Mouse (Mus musculus) liver, embryonic 12.5 days (tissue): ENCODE data around the gene Pyy. TPM values are rescaled to one million over a fixed set of nuclear protein-coding genes. Genes with fewer than 3 reads are reported as not detected.
A peak's percentile ranks its signal among the peaks of the same experiment; 100 is the strongest.

Experiments
- ATAC-seq: fragments of 200-750 bp; cut with Nextera tagmentation; 2 replicates; pipeline ENCODE4 v1.8.0; 2017; ENCODE audit warnings: moderate number of reproducible peaks, mild to moderate bottlenecking, moderate library complexity
- H3K27ac ChIP-seq: fragments of 300-500 bp; sonication (generic); 2 replicates; pipeline ENCODE4 v1.5.1; 2016; ENCODE audit warnings: mild to moderate bottlenecking
- H3K27me3 ChIP-seq: fragments of 300-500 bp; sonication (generic); replicated peaks from 2 replicates; pipeline ENCODE4 v1.6.1; 2016; ENCODE audit warnings: mild to moderate bottlenecking, moderate library complexity
- H3K36me3 ChIP-seq: fragments of 300-500 bp; sonication (generic); 2 replicates; pipeline ENCODE4 v1.6.1; 2016; ENCODE audit warnings: mild to moderate bottlenecking, moderate library complexity
- H3K4me1 ChIP-seq: fragments of 300-500 bp; sonication (generic); 2 replicates; pipeline ENCODE4 v1.6.1; 2016
- H3K4me2 ChIP-seq: fragments of 300-500 bp; sonication (generic); 2 replicates; pipeline ENCODE4 v1.6.1; 2016; ENCODE audit warnings: mild to moderate bottlenecking, moderate library complexity
- H3K4me3 ChIP-seq: fragments of 300-500 bp; sonication (generic); 2 replicates; pipeline ENCODE4 v1.5.1; 2016; ENCODE audit warnings: mild to moderate bottlenecking, moderate library complexity
- H3K9ac ChIP-seq: fragments of 300-500 bp; sonication (generic); 2 replicates; pipeline ENCODE4 v1.6.1; 2016; ENCODE audit warnings: mild to moderate bottlenecking, moderate library complexity
- H3K9me3 ChIP-seq: fragments of 300-500 bp; sonication (generic); replicated peaks from 2 replicates; pipeline ENCODE4 v1.6.1; 2016; ENCODE audit warnings: mild to moderate bottlenecking, moderate library complexity
- WGBS: fragments of 180-500 bp; shearing (Covaris S2); methylation state at CpG from one replicate; pipeline ENCODE4 v1.1.7; 2016; ENCODE audit not compliant: insufficient replicate concordance; 5-methylcytosine and 5-hydroxymethylcytosine counted together
- polyA plus RNA-seq: library from polyadenylated mRNA; unstranded; fragments of >200 nt; fragmentation: Nextera tagmentation; extraction: Ambion mirVana; gene quantifications from 2 replicates; pipeline ENCODE4 v1.2.1, GENCODE M21; 2016

The Pyy gene
- polyA plus RNA-seq, 1 experiment from 2014 or later = 0.32 TPM

GRCm38 (mm10) chr11:102089088-102089808 lies 18.4 kb downstream of the Pyy start:
- H3K27me3 ChIP-seq = peaks cover 8% of the 10 kb centered on the region; the same call in 1 of the 2 replicates
- H3K4me3 ChIP-seq = peak overlapping the region; percentile 71
- H3K4me2 ChIP-seq = peak overlapping the region; percentile 96
- ATAC-seq = peak; percentile 88
- WGBS = 2% methylated on average over 20 of the region's 20 CpGs
- H3K9ac ChIP-seq = peak overlapping the region; percentile 84
- no peaks in the 10 kb centered on the region for H3K9me3 ChIP-seq
- H3K27ac ChIP-seq = peak overlapping the region; percentile 98
- peaks cover 55% of the 10 kb centered on the region for H3K4me1 ChIP-seq
- peaks cover 12% of the 10 kb centered on the region for H3K36me3 ChIP-seq

DNA sequence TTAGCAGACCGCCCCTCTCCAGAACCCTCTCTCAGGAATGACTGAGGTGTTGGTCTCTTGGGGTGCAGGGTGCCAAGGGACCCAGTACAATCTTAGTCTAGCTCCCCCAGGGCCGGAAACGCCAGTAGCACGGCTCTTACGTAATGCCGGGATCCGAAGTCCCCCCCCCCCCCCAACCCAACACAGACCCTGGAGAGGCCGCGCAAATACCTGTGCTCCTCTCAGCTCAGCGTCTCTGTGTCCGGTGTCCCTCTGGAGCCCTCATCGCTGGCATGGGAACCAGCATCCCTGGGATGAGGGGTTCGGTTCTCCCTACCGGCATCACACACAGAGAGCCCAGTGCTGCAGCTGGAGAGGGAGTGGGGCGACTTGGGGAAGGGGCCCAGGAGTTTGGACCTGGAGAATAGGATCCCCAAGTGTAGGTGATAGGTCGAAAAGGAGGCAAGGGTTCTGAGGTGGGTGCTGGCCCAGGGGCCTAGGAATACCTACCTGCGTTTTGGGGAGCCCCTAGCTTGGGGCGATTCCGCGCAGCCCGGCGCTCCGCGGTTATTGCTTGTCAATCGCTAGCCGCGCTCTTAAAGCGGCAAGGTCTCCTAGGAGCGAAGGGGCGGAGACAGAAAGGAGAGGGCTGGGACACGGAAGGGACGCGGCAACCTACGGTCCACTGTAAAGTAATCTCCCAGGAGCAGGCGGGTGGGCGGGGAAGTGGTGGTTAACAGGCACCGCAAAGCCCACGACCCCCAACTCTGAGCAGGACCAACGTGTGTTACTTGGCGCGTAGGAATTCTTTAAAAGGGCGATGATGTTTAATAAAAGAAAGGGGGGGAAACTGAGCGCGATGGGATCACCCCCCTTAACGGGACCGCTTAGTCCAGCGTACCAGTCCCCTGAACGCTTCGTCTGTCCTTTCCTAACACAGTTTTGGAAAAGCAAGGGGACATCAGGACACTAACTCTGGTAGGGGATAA lies 19.4 kb downstream of the Pyy start, which contains the start of gene Mpp2:
Mpp2 (minus strand) TSS at position 585 of the 968 bp plus-strand sequence.
- H3K4me1 ChIP-seq = peaks cover 46% of the 10 kb centered on the region
- WGBS = under 1% methylated on average over 49 of the region's 49 CpGs
- H3K4me2 ChIP-seq = peak within 1 kb of the TSS; percentile 96
- peak; percentile 84 for ATAC-seq
- peak within 1 kb of the TSS; percentile 84 for H3K9ac ChIP-seq
- H3K27ac ChIP-seq = peak within 1 kb of the TSS; percentile 98
- peaks cover 21% of the 10 kb centered on the region for H3K36me3 ChIP-seq
- no peaks in the 10 kb centered on the region for H3K9me3 ChIP-seq
- peaks cover 8% of the 10 kb centered on the region; the same call in 1 of the 2 replicates for H3K27me3 ChIP-seq
- peak within 1 kb of the TSS; percentile 71 for H3K4me3 ChIP-seq

DNA sequence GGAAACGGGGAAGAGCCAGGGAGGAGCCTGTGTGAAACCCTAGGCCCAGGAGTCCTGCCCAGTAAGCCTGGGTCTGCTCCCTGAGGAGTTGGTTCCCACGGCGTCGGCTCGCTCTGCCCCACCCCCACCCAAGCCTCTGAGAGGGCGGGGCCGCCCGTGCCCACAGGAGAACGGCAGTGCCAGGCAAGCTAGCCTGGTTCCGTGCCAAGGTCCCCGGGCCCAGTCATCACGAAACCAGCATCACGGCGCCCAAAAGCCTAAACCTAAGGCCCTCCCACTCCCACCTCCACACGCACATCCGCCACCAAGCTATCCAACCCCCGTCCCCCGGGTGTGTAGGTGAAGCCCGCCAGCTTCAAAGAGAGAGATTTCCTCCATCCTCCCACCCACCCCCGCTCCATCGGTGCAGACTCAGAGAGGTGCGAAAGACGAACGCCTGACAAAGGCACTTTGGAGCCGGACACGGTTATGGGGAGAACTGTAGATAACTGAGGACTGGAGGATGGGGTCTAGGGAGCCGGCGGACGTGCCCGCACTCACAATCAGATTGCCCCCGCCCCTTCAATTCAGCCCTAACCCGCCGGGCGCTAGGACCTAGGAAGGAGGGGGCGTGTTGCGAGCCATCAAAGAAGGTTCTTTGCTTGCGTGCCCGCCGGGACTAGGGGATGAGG lies 20.4 kb downstream of the Pyy start:
- Histone ChIP-seq H3K27me3 (peaks cover 12% of the 10 kb centered on the region), H3K27ac (peak overlapping the region; percentile 98), H3K36me3 (peaks cover 23% of the 10 kb centered on the region), H3K4me1 (peaks cover 51% of the 10 kb centered on the region), H3K4me2 (peak overlapping the region; percentile 96), H3K4me3 (peak overlapping the region; percentile 71), H3K9ac (peak overlapping the region; percentile 84), H3K9me3 (no peaks in the 10 kb centered on the region)
- 2% methylated on average over 39 of the region's 39 CpGs for WGBS
- peak; percentile 28 for ATAC-seq

DNA sequence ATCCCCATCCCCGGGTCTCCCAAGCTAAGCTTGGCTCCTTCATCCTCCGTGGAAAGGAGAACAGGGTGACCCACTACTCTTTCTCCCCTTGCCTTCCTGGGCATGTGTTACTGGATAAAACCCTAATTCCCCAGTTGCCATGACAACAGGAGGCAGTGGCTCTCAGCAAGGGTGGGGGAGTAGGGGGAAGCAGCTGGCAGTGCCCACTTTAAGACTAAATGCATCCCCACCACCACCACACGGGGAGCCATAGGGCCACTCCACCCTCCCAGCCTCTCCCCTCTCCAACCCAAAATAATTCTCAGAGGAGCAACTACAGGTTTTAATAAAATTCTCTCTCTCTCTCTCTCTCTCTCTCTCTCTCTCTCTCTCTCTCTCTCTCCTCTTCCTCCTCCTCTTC lies 21.3 kb downstream of the Pyy start:
- peaks cover 59% of the 10 kb centered on the region for H3K4me1 ChIP-seq
- peaks cover 14% of the 10 kb centered on the region for H3K27me3 ChIP-seq
- peak overlapping the region; percentile 96 for H3K4me2 ChIP-seq
- peak overlapping the region; percentile 84 for H3K9ac ChIP-seq
- peaks cover 23% of the 10 kb centered on the region for H3K36me3 ChIP-seq
- ATAC-seq = no peak
- H3K9me3 ChIP-seq = no peaks in the 10 kb centered on the region
- 31% methylated on average over 3 of the region's 3 CpGs for WGBS
- peak overlapping the region; percentile 71 for H3K4me3 ChIP-seq
- H3K27ac ChIP-seq = peak overlapping the region; percentile 98

- Histone ChIP-seq H3K9me3 (no peaks in the 10 kb centered on the region), H3K4me2 (no peak overlapping the region), H3K4me1 (peaks cover 47% of the 10 kb centered on the region), H3K4me3 (no peak overlapping the region), H3K36me3 (peaks cover 41% of the 10 kb centered on the region), H3K27ac (no peak overlapping the region), H3K27me3 (peaks cover 26% of the 10 kb centered on the region), H3K9ac (no peak overlapping the region)
- 69% methylated on average over 7 of the region's 7 CpGs for WGBS
- no peak for ATAC-seq
These were observed 23.5 kb downstream of the Pyy start for GRCm38 (mm10) chr11:102084159-102084558.

- no peak for ATAC-seq
- H3K4me2 ChIP-seq = peak overlapping the region; percentile 70
- H3K27ac ChIP-seq = no peak overlapping the region
- H3K4me3 ChIP-seq = no peak overlapping the region
- H3K4me1 ChIP-seq = peaks cover 42% of the 10 kb centered on the region
- H3K9me3 ChIP-seq = no peaks in the 10 kb centered on the region
- 76% methylated on average over 4 of the region's 4 CpGs for WGBS
- H3K9ac ChIP-seq = no peak overlapping the region
- H3K36me3 ChIP-seq = peaks cover 50% of the 10 kb centered on the region
- H3K27me3 ChIP-seq = peaks cover 26% of the 10 kb centered on the region
These were observed 24.4 kb downstream of the Pyy start for GRCm38 (mm10) chr11:102083193-102083592.

GRCm38 (mm10) chr11:102082322-102082721 lies 25.3 kb downstream of the Pyy start:
- no peak overlapping the region for H3K27ac ChIP-seq
- peaks cover 56% of the 10 kb centered on the region for H3K36me3 ChIP-seq
- H3K9ac ChIP-seq = peak overlapping the region; percentile 58; the same call in 1 of the 2 replicates
- H3K4me1 ChIP-seq = peaks cover 36% of the 10 kb centered on the region
- peak overlapping the region; percentile 70 for H3K4me2 ChIP-seq
- peak; percentile 71 for ATAC-seq
- H3K4me3 ChIP-seq = peak overlapping the region; percentile 41
- no peaks in the 10 kb centered on the region for H3K9me3 ChIP-seq
- WGBS = 4% methylated on average over 18 of the region's 18 CpGs
- peaks cover 26% of the 10 kb centered on the region for H3K27me3 ChIP-seq

GRCm38 (mm10) chr11:102073722-102074121 lies 33.9 kb downstream of the Pyy start:
- 81% methylated on average over 14 of the region's 14 CpGs for WGBS
- H3K4me3 ChIP-seq = no peak overlapping the region
- H3K9me3 ChIP-seq = no peaks in the 10 kb centered on the region

DNA sequence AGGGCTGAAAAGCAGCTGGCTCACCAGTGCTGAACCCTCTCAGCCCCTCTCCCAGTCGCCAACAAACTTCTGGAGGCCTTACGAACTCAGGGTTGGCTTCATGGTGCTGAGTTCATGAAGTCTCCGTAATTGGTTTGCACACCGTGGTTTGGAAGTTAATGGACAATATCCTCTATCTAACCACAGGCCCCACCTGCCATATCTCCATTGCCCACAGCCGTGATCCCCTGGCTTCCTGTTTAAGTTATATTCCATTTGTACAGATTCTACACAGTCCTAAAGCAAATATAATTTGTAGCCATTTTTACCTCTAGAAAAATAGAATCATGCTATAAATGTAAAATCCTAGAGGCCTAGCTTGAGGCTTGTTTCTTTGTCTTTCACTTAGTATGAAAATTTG lies 34.9 kb downstream of the Pyy start:
- Histone ChIP-seq H3K4me2 (no peak overlapping the region), H3K27me3 (peaks cover 32% of the 10 kb centered on the region), H3K27ac (no peak overlapping the region), H3K4me3 (no peak overlapping the region), H3K9me3 (no peaks in the 10 kb centered on the region), H3K36me3 (peaks cover 28% of the 10 kb centered on the region), H3K9ac (no peak overlapping the region), H3K4me1 (peaks cover 24% of the 10 kb centered on the region)
- WGBS = 28% methylated on average over 5 of the region's 5 CpGs
- no peak for ATAC-seq

More at GRCm38 (mm10) chr11:102073722-102074121, 33.9 kb downstream of the Pyy start:
- no peak overlapping the region for H3K9ac ChIP-seq
- no peak for ATAC-seq
- H3K27ac ChIP-seq = no peak overlapping the region
- peaks cover 38% of the 10 kb centered on the region for H3K36me3 ChIP-seq
- no peak overlapping the region for H3K4me2 ChIP-seq
- peaks cover 32% of the 10 kb centered on the region for H3K27me3 ChIP-seq
- peaks cover 22% of the 10 kb centered on the region for H3K4me1 ChIP-seq

- ATAC-seq = no peak
- Histone ChIP-seq H3K4me1 (peaks cover 17% of the 10 kb centered on the region; the same call in 1 of the 2 replicates), H3K4me3 (no peak overlapping the region), H3K4me2 (peak overlapping the region; percentile 17; the same call in 1 of the 2 replicates), H3K27me3 (peaks cover 32% of the 10 kb centered on the region), H3K9ac (no peak overlapping the region), H3K9me3 (no peaks in the 10 kb centered on the region), H3K36me3 (peaks cover 19% of the 10 kb centered on the region), H3K27ac (no peak overlapping the region)
- 10% methylated on average over 13 of the region's 13 CpGs for WGBS
These were observed 37.2 kb downstream of the Pyy start for GRCm38 (mm10) chr11:102070426-102070825.

DNA sequence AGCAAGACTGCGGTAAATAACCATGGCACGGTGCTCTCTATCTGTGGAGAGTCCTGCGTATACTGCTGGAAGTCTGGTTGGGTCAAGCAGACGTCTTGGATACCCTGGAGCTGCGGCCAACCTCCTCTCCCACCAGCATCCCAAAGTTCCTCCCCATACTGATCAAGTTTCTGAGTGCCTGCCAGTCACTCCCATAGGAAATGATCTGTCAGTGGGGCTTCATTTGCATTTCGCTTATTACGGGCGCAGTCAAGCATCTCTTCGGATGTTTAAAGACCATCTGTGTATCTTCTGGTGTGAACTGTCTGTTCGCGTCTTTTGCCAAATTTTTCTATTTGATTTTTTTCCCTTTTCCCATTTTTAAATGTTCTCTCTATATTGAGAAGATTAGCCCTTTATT lies 38.0 kb downstream of the Pyy start:
- Histone ChIP-seq H3K9me3 (no peaks in the 10 kb centered on the region), H3K27me3 (peaks cover 31% of the 10 kb centered on the region), H3K4me2 (no peak overlapping the region), H3K4me3 (no peak overlapping the region), H3K9ac (no peak overlapping the region), H3K36me3 (peaks cover 12% of the 10 kb centered on the region), H3K4me1 (peaks cover 17% of the 10 kb centered on the region; the same call in 1 of the 2 replicates), H3K27ac (no peak overlapping the region)
- no peak for ATAC-seq
- 54% methylated on average over 11 of the region's 11 CpGs for WGBS
